Mouse (Mus musculus) limb, embryonic 10.5 days (tissue): ENCODE measurements around the gene Gjd2. TPM values are rescaled to one million over a fixed set of nuclear protein-coding genes. Genes with fewer than 3 reads are reported as not detected.

Experiments
- DNase-seq: peaks from one replicate; pipeline ENCODE4 v3.0.0-alpha.2; 2017; ENCODE audit warnings: low spot score
- H3K27ac ChIP-seq: fragments of 300-500 bp; sonication (generic); 2 replicates; pipeline ENCODE4 v1.5.1; 2016; ENCODE audit warnings: mild to moderate bottlenecking
- H3K27me3 ChIP-seq: fragments of 300-500 bp; sonication (generic); 2 replicates; pipeline ENCODE4 v1.6.1; 2016; ENCODE audit warnings: low read depth, mild to moderate bottlenecking; ENCODE audit not compliant: poor library complexity, severe bottlenecking
- H3K36me3 ChIP-seq: fragments of 300-500 bp; sonication (generic); 2 replicates; pipeline ENCODE4 v1.6.1; 2016; ENCODE audit warnings: mild to moderate bottlenecking, moderate library complexity
- H3K4me1 ChIP-seq: fragments of 300-500 bp; sonication (generic); 2 replicates; pipeline ENCODE4 v1.6.1; 2016
- H3K4me3 ChIP-seq: fragments of 300-500 bp; sonication (generic); 2 replicates; pipeline ENCODE4 v1.5.1; 2016; ENCODE audit warnings: mild to moderate bottlenecking, moderate library complexity
- H3K9me3 ChIP-seq: fragments of 300-500 bp; sonication (generic); replicated peaks from 2 replicates; pipeline ENCODE4 v1.6.1; 2016; ENCODE audit warnings: mild to moderate bottlenecking
- WGBS: fragments of 180-500 bp; shearing (Covaris S2); methylation state at CpG from one replicate; pipeline ENCODE4 v1.1.7; 2016; 5-methylcytosine and 5-hydroxymethylcytosine counted together
- polyA plus RNA-seq: library from polyadenylated mRNA; unstranded; fragments of >200 nt; fragmentation: Nextera tagmentation; extraction: Ambion mirVana; gene quantifications from 2 replicates; pipeline ENCODE4 v1.2.1, GENCODE M21; 2016

Gjd2 gene
- not detected in 2 replicates for polyA plus RNA-seq

DNA sequence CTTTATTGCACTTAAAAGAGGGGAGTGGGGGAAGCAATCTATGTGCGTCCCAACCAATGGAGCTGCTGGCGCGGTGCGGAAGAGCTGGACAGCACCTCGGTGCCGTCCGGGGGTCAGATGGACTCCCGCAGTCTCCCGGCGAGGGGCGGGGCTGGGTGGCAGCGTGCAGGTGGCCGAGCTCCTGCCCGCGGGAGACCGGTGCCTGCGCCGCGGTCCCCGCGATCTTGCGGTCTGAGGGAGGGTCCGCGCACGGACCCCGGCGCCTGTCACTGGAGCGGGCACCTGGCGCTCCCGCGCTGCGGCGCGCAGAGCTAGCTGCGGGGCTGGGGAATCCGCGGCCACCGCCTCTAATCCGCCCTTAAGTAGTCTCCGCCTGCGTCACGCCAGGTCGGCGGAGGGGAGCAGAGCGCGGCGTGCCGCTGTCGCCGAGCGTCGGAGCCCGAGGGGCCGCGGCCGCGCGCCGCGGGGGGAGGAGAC lies at the start of gene Gjd2:
Gene Gjd2, minus strand, starts transcription at position 325 of the 477 bp plus-strand sequence.
- peak; percentile 48 for DNase-seq
- peak within 1 kb of the TSS; percentile 51 for H3K4me3 ChIP-seq
- no peak within 1 kb of the TSS for H3K27ac ChIP-seq
- peaks cover 12% of the 10 kb centered on the region for H3K4me1 ChIP-seq
- under 1% methylated on average over 60 of the region's 60 CpGs for WGBS
- H3K9me3 ChIP-seq, result no peaks in the 10 kb centered on the region
- peaks cover 60% of the 10 kb centered on the region for H3K27me3 ChIP-seq
- H3K36me3 ChIP-seq, result no peaks in the 10 kb centered on the region

DNA sequence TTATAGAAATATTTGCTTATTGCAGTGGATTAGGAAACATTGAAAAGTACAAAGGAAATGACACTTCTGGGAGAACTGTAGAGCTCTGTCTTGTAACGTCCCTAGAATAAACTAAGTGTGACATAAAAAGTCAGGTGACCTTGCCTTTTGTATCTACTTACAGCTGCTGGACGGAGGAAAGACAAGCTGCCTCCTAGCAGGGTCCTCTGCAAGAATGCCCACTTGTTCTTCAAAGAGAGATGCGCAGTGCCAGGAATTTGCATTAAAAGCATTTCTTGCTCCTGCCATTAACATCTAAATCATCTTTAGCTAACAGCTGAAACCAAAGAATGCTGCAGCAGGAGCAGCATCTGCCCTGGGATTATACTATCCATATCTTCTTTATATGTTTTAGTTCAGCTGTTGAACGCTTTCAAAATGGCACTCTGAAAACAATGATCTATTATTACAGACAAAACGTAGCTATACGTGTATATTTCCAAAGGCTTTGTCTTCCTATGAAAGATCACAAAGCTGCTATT lies 46.7 kb upstream of the Gjd2 start:
- Histone ChIP-seq H3K27me3 (no peaks in the 10 kb centered on the region), H3K36me3 (no peaks in the 10 kb centered on the region), H3K27ac (no peak overlapping the region), H3K4me3 (no peak overlapping the region), H3K9me3 (no peaks in the 10 kb centered on the region), H3K4me1 (peaks cover 6% of the 10 kb centered on the region; the same call in 1 of the 2 replicates)
- 64% methylated on average over 6 of the region's 6 CpGs for WGBS
- DNase-seq, result no peak

DNA sequence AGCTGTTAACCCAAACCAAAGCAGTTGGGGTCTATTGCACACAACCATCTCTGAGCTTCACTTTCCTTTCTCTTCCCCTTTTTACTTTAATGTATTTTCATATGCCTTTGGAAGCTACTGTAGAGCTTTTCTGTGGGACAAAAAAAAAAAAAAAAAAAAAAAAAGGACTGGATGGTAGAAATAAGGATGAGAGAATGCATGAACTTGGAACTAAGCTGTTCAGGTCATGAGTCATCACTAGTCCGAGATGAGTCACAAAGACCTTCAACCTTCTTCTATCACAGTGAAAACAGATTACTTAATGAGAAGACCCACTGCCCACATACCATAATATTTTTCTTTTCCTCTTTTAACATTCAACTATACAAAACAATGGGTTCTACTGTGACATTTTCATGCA lies 46.2 kb upstream of the Gjd2 start:
- WGBS, result 78% methylated on average over 1 of the region's 1 CpGs
- H3K36me3 ChIP-seq, result no peaks in the 10 kb centered on the region

DNA sequence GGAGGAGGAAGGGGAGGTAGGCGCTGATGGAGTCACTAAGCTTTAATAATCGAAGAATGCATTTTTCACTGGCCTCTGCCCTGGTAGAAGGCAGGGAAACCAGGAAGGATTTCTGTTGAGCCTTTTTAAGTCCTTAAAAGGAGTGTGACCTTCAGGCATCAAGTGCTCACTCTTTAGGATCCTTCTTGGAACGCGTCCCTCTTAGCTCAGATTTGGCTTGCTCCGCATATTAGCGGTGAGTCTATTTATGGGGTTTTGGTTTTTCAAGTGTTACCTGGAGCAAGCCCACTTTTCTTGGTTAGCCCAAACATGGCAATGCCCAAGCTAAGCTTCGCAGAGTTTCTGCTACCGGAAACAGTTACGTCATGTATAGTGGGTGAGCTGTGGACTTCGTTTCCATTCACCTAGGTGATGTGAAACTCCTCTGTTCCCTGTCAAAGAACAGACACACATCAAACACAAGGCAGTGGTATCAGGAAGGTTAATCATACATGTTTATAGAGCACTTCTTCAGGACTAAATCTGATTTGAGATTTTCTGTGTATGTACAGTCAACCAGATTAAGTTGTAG lies 44.9 kb upstream of the Gjd2 start:
- Histone ChIP-seq H3K27ac (no peak overlapping the region), H3K27me3 (no peaks in the 10 kb centered on the region), H3K4me1 (peaks cover 6% of the 10 kb centered on the region; the same call in 1 of the 2 replicates), H3K4me3 (no peak overlapping the region), H3K9me3 (no peaks in the 10 kb centered on the region), H3K36me3 (no peaks in the 10 kb centered on the region)
- 93% methylated on average over 10 of the region's 10 CpGs for whole genome bisulfite sequencing
- no peak for DNase-seq

More for the DNA sequence above, 46.2 kb upstream of the Gjd2 start:
- Histone ChIP-seq H3K4me3 (no peak overlapping the region), H3K27ac (no peak overlapping the region), H3K4me1 (peaks cover 6% of the 10 kb centered on the region; the same call in 1 of the 2 replicates), H3K9me3 (no peaks in the 10 kb centered on the region), H3K27me3 (no peaks in the 10 kb centered on the region)
- no peak for DNase-seq

DNA sequence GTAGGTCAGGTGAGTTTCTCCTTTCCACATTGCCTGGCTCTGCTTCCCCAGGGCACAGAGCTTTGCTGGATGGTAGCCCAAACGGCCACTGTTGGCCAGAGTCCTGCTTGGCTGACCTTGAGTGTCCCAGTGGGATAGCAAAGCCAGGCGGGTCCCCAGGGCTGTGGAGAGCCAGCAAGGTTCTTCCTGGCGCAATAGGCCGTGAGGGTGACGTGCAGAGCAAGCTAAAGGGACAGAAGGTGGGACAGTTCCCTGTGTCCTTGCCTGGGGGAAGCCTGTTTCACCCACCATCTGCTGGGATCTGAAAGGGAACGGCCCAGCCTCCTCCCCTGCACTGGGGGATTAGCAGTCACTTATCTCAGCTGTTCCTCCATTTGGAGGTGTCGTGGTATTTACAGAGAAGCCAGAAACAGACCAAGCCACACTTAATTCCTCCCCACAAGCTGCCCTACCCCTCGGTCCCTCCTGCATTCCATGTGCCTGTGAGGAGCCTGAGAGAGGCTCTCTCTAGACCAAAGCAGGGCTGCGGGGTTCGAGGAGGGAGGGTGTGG lies 44.0 kb upstream of the Gjd2 start:
- Histone ChIP-seq H3K27ac (no peak overlapping the region), H3K36me3 (no peaks in the 10 kb centered on the region), H3K27me3 (no peaks in the 10 kb centered on the region), H3K4me1 (peaks cover 11% of the 10 kb centered on the region), H3K4me3 (no peak overlapping the region), H3K9me3 (no peaks in the 10 kb centered on the region)
- no peak for DNase-seq
- 19% methylated on average over 10 of the region's 10 CpGs for WGBS

DNA sequence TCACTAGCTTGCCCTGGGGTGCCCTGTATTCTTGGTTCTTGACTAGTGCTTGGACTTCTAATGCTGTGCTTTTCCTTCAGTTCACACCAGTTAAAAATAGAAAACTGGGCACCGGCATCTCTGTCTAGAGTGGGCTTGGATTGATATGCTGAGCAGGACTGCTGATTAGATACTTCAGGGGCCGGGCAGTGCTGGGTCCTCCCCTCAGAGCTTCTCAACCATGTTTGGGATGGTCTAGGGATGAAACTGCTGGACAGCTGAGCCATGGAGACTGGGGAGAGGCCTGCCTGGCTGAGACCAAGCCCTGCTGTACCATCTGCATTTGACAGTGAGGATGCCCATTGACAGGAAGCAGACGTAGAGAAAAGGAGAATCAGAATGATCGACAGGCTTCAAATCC lies 40.7 kb upstream of the Gjd2 start:
- 89% methylated on average over 4 of the region's 4 CpGs for WGBS

DNA sequence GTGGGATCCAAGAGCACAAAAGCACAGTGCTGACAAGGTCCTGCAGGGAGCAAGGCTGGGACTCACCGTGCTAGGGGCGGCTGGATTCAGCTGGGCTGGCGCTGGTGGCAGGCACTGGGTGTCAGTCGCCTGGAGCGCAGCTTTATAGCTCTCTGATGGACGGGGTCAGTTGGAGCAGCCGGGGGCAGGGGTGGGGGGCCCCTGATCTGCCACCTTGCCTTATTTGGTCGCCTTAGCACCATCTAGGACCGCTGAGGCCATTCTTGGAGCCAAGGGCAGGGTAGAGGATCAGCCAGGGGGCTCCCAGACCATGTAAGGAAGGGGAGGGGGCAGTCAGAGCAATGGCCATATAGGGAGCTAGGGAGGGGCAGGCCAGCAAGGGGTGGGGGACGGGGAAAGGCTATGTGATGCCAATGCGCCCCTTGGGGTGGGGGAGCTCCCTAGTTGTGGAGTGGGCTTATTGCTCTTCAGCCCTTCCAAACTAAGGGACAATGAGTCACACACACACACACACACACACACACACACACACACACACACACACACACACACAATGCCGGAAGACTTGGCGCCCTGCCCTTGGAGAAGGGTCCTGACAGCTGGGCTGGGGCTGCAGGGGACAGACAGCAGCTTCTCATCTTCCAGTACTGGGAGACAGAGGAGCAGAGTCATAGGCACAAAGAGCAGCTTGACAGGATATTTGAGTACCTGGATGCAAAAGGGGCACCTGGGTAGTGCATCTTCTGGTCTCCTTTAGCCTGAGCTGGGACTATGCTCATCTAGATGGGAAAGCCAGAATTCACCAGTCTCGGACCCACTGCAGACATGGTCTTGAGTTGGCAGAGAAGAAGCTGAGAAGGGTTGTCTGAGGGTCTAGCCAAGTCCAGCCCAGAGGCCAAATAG lies 39.5 kb upstream of the Gjd2 start, which contains the start of gene Actc1:
Gene Actc1, minus strand, starts transcription at position 853 of the 903 bp plus-strand sequence.
- no peaks in the 10 kb centered on the region for H3K36me3 ChIP-seq
- no peaks in the 10 kb centered on the region for H3K9me3 ChIP-seq
- H3K27me3 ChIP-seq, result no peaks in the 10 kb centered on the region
- WGBS, result 23% methylated on average over 14 of the region's 14 CpGs
- H3K27ac ChIP-seq, result no peak within 1 kb of the TSS
- peak; percentile 34 for DNase-seq
- peak within 1 kb of the TSS; percentile 15; the same call in 1 of the 2 replicates for H3K4me3 ChIP-seq
- peaks cover 11% of the 10 kb centered on the region for H3K4me1 ChIP-seq

More for the DNA sequence above, 40.7 kb upstream of the Gjd2 start:
- H3K27me3 ChIP-seq, result no peaks in the 10 kb centered on the region
- no peak overlapping the region for H3K4me3 ChIP-seq
- peaks cover 11% of the 10 kb centered on the region for H3K4me1 ChIP-seq
- no peak for DNase-seq
- H3K27ac ChIP-seq, result no peak overlapping the region
- no peaks in the 10 kb centered on the region for H3K36me3 ChIP-seq
- no peaks in the 10 kb centered on the region for H3K9me3 ChIP-seq

DNA sequence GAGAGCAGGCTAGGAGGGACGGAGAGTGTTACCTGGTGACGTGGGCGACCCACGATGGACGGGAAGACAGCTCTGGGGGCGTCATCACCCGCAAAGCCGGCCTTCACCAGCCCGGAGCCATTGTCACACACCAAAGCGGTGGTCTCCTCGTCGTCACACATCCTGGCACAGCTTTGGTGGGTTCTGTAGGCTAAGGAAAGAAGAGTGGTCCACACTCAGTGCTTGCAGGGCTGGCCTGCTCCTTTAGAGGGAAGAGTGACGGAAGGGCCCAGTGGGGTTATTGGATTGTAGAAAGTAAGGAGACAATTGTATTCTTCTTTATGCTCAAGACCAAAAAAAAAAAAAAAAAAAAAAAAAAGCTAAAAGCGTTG lies 38.4 kb upstream of the Gjd2 start:
- DNase-seq, result no peak
- WGBS, result 90% methylated on average over 14 of the region's 14 CpGs

DNA sequence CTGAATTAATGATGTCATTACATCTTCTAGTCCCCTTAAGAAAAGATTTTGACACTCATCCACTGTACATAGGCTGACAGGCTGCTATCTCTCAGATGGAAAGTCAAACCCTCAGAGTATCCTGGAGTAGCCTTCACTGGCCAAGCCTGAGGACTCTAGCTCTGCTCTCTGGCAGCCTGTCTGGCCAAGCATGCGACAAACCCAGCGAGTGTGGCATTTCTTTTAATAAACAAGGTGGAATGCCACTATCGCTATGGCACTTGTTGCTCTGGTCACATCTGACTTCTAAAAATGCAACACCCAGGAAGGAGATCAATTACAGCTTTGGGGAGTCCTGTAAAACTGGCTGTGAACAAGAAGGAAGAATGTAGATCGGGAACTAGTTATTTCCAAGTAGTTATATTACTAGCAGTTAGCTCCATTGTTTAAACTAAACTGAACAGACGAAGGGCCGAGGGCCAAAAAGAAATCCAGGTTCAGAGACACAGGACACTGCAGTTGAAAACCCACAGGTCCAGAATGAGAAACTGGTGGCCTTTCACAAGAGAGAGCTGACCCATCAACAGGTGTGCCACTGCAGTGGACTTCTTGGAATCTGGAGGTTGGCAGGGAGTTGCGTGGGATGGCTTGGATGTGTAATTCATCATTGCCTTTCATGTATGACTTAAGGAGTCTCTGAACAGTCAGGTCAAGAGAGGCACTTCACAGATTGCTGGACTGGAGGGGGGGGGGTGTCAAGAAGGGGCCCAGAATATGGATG lies 37.9 kb upstream of the Gjd2 start:
- Histone ChIP-seq H3K9me3 (no peaks in the 10 kb centered on the region), H3K4me3 (no peak overlapping the region), H3K4me1 (peaks cover 5% of the 10 kb centered on the region), H3K36me3 (no peaks in the 10 kb centered on the region), H3K27ac (no peak overlapping the region), H3K27me3 (no peaks in the 10 kb centered on the region)
- DNase-seq, result no peak
- WGBS, result 92% methylated on average over 7 of the region's 7 CpGs

More for the DNA sequence above, 38.4 kb upstream of the Gjd2 start:
- H3K27ac ChIP-seq, result no peak overlapping the region
- H3K4me1 ChIP-seq, result peaks cover 5% of the 10 kb centered on the region
- no peaks in the 10 kb centered on the region for H3K27me3 ChIP-seq
- no peaks in the 10 kb centered on the region for H3K36me3 ChIP-seq
- no peak overlapping the region for H3K4me3 ChIP-seq
- no peaks in the 10 kb centered on the region for H3K9me3 ChIP-seq

DNA sequence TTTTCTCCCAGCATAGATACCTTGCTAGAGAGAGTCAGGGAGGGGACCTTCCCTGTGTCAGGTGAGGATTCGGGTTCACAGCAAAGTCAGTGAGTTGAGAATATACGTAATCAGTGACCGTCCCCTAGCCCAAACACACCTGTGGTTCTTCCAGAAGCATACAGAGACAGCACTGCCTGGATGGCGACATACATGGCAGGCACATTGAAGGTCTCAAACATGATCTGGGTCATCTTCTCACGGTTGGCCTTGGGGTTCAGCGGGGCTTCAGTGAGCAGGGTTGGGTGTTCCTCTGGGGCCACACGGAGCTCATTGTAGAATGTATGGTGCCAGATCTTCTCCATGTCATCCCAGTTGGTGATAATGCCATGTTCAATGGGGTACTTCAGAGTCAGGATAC lies 36.7 kb upstream of the Gjd2 start:
- H3K27ac ChIP-seq, result no peak overlapping the region
- no peaks in the 10 kb centered on the region for H3K27me3 ChIP-seq
- no peak for DNase-seq

DNA sequence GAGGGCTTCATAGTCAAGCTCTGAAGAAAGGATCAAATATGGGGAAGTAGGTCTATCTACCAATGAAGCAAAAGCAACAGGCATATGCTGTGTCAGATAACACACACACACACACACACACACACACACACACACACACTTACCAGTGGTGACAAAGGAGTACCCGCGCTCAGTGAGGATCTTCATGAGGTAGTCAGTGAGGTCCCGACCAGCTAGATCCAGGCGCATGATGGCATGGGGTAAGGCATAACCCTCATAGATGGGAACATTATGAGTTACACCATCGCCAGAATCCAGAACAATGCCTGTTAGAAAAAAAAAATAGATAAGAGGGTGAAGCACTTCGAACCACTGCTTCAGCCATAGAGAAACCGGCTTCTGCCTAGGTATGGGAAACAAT lies 36.0 kb upstream of the Gjd2 start:
- WGBS, result 96% methylated on average over 7 of the region's 7 CpGs
- no peak overlapping the region for H3K27ac ChIP-seq
- no peak overlapping the region for H3K4me3 ChIP-seq
- H3K9me3 ChIP-seq, result no peaks in the 10 kb centered on the region
- H3K27me3 ChIP-seq, result no peaks in the 10 kb centered on the region
- H3K4me1 ChIP-seq, result peaks cover 5% of the 10 kb centered on the region
- no peaks in the 10 kb centered on the region for H3K36me3 ChIP-seq
- DNase-seq, result no peak

More for the DNA sequence above, 36.7 kb upstream of the Gjd2 start:
- 93% methylated on average over 7 of the region's 7 CpGs for WGBS
- Histone ChIP-seq H3K9me3 (no peaks in the 10 kb centered on the region), H3K36me3 (no peaks in the 10 kb centered on the region), H3K4me3 (no peak overlapping the region), H3K4me1 (peaks cover 5% of the 10 kb centered on the region)

DNA sequence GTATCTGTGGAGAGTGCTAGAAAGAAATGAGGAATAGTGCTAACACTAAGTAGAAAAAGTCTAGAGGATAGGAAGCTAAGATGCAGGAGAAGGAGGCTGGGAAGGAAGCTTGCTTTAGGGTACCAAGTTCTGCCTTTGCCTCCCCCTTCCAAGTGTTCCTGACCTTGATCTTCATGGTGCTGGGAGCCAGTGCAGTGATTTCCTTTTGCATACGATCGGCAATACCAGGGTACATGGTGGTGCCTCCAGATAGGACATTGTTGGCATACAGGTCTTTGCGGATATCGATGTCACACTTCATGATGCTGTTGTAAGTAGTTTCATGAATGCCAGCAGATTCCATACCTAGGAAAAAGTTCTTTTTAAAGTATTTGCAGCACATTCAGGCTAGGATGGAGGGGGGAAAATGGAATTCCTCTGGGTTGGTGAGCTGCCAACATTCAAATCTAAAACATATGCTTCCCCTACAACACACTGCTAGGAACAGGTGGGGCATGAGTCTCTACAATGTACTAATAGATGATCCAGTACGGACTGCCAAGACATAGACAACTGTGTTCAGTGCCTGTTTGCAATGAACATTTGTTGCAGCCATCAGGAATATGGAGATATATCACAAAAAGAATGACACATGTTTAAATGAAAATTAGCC lies 34.7 kb upstream of the Gjd2 start:
- no peaks in the 10 kb centered on the region for H3K36me3 ChIP-seq
- no peak overlapping the region for H3K27ac ChIP-seq
- H3K4me3 ChIP-seq, result no peak overlapping the region
- H3K4me1 ChIP-seq, result peaks cover 5% of the 10 kb centered on the region
- no peaks in the 10 kb centered on the region for H3K27me3 ChIP-seq
- 91% methylated on average over 5 of the region's 5 CpGs for WGBS
- no peak for DNase-seq
- no peaks in the 10 kb centered on the region for H3K9me3 ChIP-seq
